Mouse (Mus musculus) ZHBTc4 (cell line): ENCODE data around the gene Dlk1.

Experiments used
- DNase-seq: peaks from one replicate; pipeline ENCODE4 v3.0.0-alpha.2; 2011; ENCODE audit warnings: low read depth, low spot score

Dlk1 gene

DNA sequence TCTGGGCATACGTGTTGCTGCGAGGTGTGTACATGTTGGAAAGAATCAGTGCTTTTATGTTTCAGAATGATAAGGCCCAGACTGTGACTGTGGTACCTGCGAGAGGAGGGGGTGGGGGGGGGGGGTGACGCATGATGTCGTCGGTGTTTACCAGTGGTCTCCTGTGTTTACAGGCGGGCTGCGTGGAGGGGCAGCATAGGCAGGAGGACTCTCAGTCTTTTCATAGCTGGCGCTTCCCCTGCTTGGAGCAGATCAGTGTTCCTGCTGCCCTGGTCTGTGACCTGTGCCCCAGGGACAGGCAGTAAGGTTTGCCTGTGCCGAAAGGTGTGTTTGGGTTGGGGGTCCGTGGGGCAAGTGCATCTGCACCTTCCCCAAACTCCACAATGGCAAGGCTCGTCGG lies at the start of gene Dlk1:
Dlk1 (plus strand) TSS at position 232 of the 400 bp plus-strand sequence.
- DNase-seq, result no peak

DNA sequence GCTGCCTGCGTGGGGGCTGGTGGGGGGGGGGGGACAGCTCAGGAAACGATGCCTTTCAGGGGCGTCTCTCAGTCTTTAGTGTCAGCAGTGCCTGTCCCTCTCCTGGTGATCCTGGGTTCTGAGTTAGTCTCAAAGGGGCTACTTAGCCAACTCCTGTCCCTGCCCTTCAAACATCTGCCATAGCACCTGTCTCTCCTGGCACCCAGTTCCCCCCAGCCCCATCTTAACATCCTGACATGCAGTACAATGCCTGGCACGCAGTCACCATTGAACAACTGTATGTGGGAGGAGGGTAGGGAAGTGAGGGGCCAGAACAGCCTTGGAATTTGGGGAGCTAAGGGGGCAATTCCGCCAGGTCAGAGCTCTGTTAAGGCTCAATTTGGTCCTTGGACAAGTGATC lies 49.7 kb upstream of the Dlk1 start:
- DNase-seq, result no peak

- no peak for DNase-seq
Observed at GRCm38 (mm10) chr12:109403752-109404151, 48.9 kb upstream of the Dlk1 start.

DNA sequence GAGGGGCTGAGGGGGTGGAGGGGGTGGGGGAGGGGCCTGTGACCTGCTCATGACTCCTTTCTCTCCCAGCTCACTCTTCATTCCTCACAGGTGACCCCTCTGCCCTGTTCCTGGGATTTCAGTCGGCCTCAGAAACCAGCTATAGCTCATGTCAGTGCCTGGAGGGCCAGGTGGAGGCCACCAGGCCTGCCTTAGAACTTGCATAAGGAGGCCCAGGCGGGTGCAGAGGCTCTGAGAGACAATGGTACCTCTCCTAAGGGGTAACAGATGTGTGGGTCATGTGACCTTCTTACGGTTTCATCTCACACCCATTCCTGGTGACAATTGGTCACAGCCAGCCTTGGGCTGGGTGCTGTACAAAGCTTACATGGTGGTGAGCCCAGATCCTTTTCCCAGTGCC lies 46.6 kb upstream of the Dlk1 start:
- DNase-seq, result peak; percentile 18

DNA sequence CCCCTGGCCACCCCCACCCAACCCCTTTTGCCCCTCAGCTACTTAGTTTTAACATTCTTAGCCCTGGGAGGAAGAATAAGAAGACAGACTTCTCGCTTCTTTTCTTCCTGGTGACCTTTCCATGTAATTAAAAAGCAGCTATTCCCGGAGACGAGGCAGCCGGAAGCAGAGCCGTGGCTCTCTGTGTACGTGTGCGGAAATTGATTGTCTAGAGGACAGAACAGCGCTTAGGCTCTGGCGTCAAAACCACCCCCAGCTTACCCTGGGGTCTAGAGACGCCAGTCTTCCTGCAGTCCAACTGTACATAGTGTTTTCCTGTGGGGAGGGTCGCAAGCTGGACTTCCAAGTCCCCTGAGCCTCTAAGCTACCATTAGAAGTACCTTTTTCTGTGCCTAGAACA lies 41.9 kb upstream of the Dlk1 start:
- no peak for DNase-seq

DNA sequence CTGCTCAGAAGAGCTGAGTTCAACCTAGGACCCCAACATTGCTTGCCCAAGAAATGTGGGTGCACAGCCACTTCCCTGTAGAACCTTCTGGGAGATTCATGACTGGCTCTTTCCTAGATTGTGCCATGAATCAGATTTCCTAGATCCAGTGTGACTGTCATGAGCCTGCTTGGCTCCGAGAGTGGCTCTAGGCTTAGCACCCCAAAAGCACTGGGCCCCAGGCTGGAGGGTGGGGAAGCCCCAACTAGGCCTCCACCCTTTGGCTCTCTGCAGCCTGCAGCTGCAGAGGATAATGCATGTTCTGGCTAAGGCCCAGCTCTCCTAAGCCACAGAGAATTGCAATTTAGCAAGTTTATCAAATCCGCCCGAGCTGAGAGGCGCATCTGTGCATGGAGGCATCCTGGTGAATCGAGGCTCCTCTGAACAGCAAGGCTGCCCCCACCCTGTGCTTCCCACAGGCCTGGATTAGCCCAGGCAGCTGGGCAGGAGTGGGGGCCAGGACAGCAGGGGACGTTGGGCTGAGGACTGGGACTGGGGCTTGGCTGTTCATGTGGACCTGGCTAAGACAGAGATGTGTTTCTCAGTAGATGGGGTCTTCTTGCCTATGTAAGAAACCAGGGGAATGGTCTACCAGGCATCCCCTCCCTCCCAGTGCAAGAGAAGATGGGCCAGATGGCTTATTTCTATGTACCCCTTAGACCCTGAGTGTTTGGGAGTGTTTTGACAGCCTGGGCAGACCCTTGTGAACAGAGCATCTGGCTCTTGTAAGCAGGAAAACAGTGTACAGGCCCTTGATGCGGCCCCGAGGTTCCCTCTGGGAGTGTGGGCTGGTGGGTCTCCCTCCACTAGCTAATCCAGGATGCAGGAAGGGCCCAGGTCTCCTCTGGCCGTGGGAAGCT lies 41.2 kb upstream of the Dlk1 start:
- no peak for DNase-seq

- no peak for DNase-seq
Observed at GRCm38 (mm10) chr12:109412071-109412440, 40.6 kb upstream of the Dlk1 start.

GRCm38 (mm10) chr12:109412675-109413074 lies 39.9 kb upstream of the Dlk1 start:
- DNase-seq, result no peak

GRCm38 (mm10) chr12:109413321-109413720 lies 39.3 kb upstream of the Dlk1 start:
- DNase-seq, result no peak

DNA sequence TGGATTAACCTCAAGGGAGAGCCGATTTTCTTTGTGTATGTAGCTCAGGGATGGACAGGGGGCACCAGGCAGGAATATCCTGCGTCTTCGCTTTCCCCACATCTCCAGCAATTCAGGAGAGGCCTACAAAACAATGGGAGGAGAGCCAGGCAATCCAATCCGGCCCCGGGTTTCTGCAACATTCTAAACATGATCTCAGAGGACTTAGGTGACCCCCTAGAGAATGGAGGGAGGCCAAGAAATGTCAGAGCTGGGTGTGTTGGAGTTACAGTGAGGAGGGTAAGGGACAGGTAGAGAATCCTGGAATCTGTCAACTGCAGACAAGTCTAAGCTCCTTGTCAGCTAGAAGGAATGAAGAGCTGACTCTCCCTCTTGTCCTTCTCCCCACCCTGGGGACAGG lies 35.9 kb upstream of the Dlk1 start:
- no peak for DNase-seq

- DNase-seq, result no peak
Observed at GRCm38 (mm10) chr12:109417476-109418201, 35.0 kb upstream of the Dlk1 start.

DNA sequence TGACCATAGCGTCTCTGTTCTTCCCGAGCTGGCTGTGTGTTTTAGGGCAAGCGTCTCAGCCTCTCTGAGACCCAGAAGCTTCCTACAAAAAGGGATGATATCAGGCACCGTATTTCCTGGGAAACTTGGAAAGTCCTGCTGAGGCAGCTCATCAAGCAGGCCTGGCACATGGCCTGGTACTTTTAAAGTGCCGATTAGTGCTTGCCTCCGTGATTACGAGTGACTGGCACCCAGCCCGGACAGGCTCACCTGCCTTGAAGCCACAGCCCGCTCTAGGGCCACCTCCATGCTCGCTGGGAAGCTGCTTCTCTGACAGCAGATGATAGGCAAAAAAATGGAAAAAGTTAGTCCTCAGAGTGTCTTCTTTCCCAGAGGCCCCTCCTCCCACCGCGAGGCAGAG lies 32.6 kb upstream of the Dlk1 start:
- DNase-seq, result no peak

- no peak for DNase-seq
Observed at GRCm38 (mm10) chr12:109423163-109423562, 29.5 kb upstream of the Dlk1 start.

DNA sequence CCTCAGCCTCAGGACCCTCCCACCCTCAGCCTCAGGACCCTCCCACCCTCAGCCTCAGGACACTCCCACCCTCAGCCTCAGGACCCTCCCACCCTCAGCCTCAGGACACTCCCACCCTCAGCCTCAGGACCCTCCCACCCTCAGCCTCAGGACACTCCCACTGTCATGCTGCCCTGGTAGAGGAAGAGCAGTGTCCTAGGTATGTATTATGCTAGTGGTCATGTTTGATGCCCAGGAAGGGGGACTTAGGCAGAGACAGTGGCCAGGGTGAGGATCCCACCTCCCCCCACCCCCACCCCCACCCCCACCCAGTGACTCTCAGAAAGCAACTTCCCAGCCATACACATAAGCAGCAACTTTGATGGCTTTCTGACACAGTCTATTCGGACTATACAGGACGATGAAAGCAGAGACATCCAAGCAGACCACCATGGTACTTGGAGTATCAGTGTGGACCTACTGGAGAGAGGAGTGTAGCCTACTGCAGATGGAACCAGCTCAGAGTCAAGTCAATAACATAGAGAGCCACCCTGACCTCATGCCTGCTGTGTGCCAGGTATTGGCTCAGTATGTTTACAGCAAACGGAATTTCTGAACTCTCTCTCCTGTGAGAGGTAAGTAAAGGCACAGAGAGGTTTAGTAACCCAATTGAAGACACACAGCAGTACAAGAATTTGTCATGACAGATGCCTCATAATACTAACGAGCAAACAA lies 28.8 kb upstream of the Dlk1 start:
- no peak for DNase-seq

- DNase-seq, result peak; percentile 12
Observed at GRCm38 (mm10) chr12:109424753-109425332, 27.8 kb upstream of the Dlk1 start.

GRCm38 (mm10) chr12:109425982-109426381 lies 26.6 kb upstream of the Dlk1 start:
- DNase-seq, result no peak

GRCm38 (mm10) chr12:109432475-109433130 lies 20.0 kb upstream of the Dlk1 start:
- DNase-seq, result no peak

DNA sequence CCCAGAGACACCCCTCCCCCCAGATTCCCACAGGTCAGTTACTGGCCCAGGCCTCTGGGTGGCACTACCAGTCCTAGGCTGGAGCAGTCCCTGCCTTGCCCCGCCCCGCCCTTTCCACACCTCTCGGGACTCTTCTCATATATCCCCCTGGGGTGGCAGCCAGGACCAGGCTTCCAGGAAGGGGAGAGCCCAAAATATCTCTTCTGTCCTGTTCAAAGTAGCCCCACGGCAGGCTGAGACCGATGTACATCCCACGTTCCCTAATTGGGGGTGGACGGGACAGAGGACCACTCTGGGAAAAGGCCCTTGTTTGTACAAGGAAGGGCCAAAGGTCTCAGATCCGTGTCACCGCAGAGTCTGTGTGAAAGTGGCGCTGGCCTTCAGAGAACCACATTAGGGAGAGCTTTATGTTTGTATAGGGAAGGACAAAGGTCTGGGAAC lies 16.2 kb upstream of the Dlk1 start:
- DNase-seq, result no peak

DNA sequence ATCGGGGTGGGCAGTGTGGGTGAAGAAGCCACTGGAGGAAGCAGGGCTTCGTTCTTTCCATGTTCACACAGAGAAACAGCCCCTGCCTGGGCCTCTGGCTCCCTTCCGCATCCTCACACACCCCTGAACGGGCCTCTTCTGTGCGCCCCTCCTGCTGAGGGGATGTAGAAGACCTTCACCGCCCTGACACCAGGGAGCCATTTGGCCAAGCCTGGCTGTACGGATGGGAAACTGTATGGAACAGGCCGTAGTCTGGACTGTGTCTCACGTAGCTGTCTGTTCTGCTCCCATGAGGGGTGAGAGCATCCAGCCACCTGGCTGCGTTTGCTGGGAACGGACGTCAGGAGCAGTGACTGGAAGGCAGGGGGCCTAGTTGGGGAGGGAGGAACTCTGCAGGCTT lies 15.8 kb upstream of the Dlk1 start:
- DNase-seq, result no peak

DNA sequence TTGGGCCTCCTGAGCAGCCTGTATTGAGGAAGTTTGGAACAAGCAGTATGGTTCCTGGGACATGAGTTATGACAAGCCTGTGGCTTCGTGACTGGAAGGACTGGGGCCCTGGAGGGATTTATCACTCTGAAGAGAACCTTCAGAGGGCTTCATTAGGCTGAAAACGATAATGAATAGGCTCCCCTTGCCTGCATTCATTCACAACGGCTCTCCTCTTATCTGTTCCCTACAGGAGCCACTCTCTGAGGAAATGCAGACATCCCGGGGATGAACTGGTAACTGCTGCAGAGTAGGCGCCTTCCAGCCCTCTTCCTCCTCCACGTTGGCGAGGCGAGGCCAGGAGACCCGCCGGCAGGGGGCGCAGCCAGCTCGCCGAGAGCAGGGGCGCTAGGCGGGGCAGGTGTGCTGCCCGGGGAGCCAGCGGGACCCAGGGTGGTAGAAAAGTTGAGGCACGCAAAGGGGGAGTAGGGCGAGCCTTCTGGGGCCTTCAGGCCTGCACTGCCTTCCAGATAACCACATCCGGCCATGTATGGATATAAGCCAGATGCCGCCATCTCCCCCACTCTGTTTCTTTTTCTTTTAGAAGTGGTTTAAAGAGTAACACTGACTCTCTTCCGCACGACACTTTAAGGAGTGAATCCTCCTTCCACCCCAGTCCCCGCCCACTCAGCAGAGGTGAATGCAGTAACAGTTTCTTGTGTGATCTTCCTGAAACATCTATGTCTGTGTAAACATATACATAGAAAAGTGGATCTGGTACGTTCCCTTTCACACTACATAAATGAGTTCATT lies 14.9 kb upstream of the Dlk1 start:
- peak; percentile 83 for DNase-seq

- no peak for DNase-seq
Observed at GRCm38 (mm10) chr12:109438383-109438782, 14.2 kb upstream of the Dlk1 start.
